Mouse (Mus musculus) cerebellum, adult 18-20 months (tissue): Measurements from ENCODE around the gene Iqcf5.
"Not testable (repeated sequence)": the region's sequence is repeated elsewhere in the genome, so short reads cannot be mapped to it uniquely, and the experiment has no call there.

Experiments
- DNase-seq, 2 experiments: peaks; one replicate each; pipeline ENCODE4 v3.0.0; 2021

The Iqcf5 gene

GRCm38 (mm10) chr9:106481676-106482075 is 32.7 kb upstream of the Iqcf5 start:
- DNase-seq = no peak

GRCm38 (mm10) chr9:106482578-106483115 is 31.7 kb upstream of the Iqcf5 start:
- no peak for DNase-seq

GRCm38 (mm10) chr9:106483136-106483535 is 31.2 kb upstream of the Iqcf5 start:
- DNase-seq = no peak

DNA sequence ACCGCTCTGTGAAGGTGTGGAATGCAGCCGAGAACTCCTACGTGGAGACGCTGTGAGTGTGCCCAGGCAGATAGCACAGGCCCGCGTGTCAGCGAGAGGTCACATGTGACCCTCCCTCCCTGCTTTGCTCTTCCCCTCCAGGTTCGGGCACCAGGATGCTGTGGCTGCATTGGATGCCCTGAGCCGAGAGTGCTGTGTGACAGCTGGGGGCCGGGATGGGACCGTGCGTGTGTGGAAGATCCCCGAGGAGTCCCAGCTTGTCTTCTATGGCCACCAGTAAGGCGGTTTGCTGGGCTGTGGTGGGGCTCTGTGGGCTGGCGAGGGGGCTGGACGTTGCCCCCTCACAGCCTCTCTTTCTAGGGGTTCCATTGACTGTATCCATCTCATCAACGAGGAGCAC is 30.8 kb upstream of the Iqcf5 start:
- no peak for DNase-seq

GRCm38 (mm10) chr9:106485076-106485475 is 29.3 kb upstream of the Iqcf5 start:
- no peak for DNase-seq

DNA sequence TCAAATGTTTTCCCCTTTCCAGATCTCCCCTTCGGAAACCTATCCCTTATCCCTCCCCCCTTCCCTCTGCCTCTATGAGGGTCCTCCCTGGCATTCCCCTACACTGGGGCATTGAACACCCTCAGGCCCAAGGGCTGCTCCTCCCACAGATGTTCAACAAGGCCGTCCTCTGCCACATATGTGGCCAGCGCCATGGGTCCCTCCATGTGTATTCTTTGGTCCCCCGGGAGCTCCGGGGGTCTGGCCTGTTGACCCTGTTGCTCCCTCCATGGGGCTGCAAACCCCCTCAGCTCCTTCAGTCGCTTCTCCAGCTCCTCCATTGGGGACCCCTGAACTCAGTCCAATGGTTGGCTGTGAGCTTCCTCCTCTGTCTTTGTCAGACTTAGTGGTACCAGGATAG is 26.8 kb upstream of the Iqcf5 start:
- not testable (repeated sequence) for DNase-seq

DNA sequence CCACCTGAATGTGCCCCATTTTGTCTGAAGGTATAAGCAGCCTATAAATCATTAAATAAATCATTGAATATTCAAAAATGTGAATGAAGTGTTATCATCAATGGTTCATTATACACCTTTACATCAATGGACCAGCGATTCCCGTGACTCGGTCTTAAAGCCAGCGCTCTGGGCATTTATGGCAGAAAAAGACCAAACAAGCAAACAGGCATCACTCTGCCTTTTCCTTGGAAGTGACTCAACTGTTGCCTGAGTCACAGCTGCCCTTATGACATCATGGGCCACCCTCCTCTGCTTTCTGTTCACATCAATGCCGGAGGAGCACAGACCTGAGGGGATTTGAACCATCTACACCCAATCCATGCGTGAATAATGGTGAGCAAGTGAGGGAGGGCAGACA is 14.7 kb upstream of the Iqcf5 start, which contains the start of gene Iqcf1:
Gene Iqcf1 (plus strand): TSS at position 301 of the 400 bp plus-strand sequence.
- DNase-seq = no peak

- DNase-seq = no peak
Measured at GRCm38 (mm10) chr9:106501846-106502245, 12.5 kb upstream of the Iqcf5 start.

DNA sequence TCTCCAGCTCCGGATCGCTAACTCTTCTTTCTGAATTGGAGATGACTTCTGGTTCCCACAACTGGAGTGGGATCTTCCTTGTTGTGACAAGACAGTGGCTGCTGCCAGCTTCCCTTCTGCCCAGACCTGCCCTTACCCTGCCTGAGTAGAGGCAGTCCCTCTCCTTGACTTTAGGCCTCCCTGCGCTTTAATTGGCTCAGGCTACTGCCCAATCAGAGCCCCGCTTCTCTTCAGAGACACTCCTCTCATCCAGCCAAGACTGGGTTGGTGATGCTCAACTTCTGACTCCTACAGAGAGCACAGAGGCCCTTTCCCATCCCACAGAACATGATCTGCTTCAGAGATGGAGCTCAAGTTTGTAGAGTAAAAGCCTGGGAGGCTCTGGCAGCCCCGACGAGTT is 10.1 kb upstream of the Iqcf5 start:
- no peak for DNase-seq

DNA sequence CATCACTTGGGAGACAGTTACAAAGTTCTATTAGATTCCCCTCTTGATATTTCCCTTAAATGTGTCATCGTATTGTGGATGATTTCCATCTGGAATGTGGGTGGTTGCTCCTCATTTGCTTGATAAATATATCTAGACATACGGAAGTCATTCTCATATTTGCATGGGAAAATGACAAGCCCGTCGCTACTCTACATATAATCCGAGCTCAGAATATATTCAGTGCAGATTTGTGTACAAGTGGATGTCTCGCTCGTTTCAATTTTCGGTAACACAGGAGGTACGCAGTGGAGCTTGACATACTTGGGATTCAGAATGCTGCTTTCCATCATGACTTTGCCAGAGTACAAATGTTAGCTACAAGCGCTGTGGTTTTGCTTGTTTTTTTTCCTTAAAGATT is 5.0 kb upstream of the Iqcf5 start:
- no peak for DNase-seq

DNA sequence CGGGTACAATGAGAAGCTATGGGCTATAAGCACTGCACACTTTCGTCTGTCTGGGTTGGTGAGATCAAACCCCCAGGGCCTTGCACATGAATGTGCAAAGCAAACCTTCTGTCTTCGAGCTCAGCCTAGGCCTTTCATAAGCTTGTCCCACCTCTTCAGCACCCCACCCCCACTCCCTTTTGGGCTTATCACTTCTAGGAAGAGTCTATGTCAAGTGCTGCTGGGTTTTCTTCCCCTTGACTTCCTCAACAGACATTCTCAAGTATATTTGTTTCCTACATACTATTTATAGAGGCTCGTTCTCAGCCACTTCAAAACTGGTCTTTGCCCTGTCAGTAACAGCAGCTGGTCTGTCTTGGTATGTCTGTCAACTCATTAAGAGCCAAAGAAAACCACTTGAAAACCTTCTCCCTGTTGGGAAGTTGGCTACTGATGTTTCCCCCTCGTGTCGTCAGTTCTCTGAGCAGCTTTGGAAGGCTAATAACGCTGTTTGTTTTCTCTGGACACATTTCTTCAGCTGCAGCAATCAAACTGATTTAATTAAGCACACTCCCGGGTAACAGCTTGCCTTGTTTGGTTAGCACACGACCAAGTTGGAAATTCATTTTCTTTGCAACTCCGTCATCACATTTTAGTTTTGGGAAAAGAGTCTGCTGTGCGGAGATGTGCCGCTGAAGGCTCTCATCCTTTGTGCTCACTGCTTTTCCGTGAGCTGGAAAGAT is 1.5 kb upstream of the Iqcf5 start:
- no peak for DNase-seq

GRCm38 (mm10) chr9:106513566-106513965 is 807 bp upstream of the Iqcf5 start:
- DNase-seq = no peak

DNA sequence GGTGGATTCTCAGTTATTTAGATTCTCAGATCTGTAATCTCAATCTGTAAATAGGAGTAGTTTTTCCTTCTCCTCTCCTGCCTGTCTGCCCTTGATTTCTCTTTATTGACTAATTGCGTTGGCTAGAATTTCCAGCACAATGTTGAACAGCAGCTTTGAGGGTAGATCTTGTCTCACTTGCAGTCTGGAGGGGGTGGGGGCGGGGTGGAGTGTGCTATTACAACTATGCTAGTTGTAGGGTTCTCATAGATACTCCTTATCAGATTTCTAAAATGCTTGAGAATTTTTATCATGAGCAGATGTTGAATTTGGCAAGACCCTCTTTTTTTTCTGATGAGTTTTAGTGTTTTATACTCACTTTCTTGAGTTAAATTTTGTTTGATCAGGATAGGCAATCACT is 5.1 kb downstream of the Iqcf5 start:
- DNase-seq = no peak

- no peak for DNase-seq
Measured at GRCm38 (mm10) chr9:106519909-106520308, 5.5 kb downstream of the Iqcf5 start.

DNA sequence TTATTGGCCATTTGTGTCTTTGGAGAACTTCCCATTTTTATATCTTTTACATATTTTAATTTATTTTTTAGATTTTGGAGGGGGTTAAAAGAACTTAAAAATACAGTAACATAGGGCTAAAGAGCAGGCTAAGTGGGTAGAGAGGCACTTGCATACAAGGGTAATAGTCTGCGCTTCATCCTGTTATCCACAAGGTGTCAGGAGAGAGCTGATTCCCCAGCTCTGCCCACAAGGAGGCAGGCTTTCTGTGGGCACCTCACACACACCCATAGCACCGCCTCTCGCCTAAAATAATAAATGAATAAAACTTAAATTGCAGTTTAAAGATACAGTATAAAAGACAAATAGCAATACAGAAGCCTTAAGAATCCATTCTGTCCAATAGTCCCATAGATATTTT is 17.5 kb downstream of the Iqcf5 start:
- peak in 1 of 2 experiments; percentile 2 for DNase-seq

GRCm38 (mm10) chr9:106534296-106534695 is 19.9 kb downstream of the Iqcf5 start:
- DNase-seq = no peak

- DNase-seq = no peak
Measured at GRCm38 (mm10) chr9:106534975-106535374, 20.6 kb downstream of the Iqcf5 start.

GRCm38 (mm10) chr9:106561531-106561930 is 47.2 kb downstream of the Iqcf5 start, which contains the start of gene Iqcf3:
Gene Iqcf3 (minus strand): TSS chr9:106561631.
- no peak for DNase-seq

- no peak for DNase-seq
Measured at GRCm38 (mm10) chr9:106562291-106562690, 47.9 kb downstream of the Iqcf5 start.

- no peak for DNase-seq
Measured at GRCm38 (mm10) chr9:106564025-106564424, 49.7 kb downstream of the Iqcf5 start.
